Mouse (Mus musculus) monocyte, adult 5-6 weeks (primary cell): ENCODE results near the gene Litaf. TPM values are rescaled to one million over a fixed set of nuclear protein-coding genes. Genes with fewer than 3 reads are reported as not detected.

Experiments
- ATAC-seq: fragments of 153-309, 156-312 bp; replicated peaks from 2 replicates; pipeline ENCODE4 v1.8.0; 2017; ENCODE audit warnings: mild to moderate bottlenecking; ENCODE audit not compliant: low TSS enrichment, insufficient number of reproducible peaks, severe bottlenecking, poor library complexity, low FRiP score
- total RNA-seq: library from RNA; stranded (forward); fragments of 200-1000, 200-491, 200-594 nt; gene quantifications from 3 replicates; pipeline ENCODE4 v1.2.3, GENCODE M21; 2017

Litaf gene
- total RNA-seq, 1 experiment from 2014 or later, result 135 TPM

GRCm38 (mm10) chr16:11006100-11006499 lies 59.9 kb downstream of the Litaf start:
- peak; percentile 73 for ATAC-seq

- ATAC-seq, result peak; percentile 87
These were observed 64.0 kb downstream of the Litaf start for GRCm38 (mm10) chr16:11001703-11002659.

DNA sequence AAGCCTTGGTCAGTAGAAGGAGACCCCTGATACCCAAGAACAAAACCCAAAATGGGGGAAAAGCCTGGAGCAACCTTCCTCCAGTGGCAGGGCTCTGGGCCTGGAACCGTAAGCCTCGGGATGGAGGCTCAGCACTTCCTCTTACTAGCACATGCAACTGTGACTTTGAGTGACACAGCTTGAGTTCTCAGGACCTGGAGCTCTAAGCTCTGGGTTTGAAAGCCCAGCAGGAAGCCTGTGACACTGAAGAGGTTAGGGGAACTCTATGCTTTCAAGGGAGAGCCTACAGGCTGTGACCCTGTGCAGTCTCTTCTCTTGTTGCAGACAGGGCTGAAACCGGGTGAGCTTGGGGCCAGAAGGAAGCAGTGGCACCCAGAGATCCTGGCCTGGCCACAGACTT lies 66.1 kb downstream of the Litaf start:
- 0 out of 2 replicates have a peak, but pooled peaks have one; percentile 9 for ATAC-seq

GRCm38 (mm10) chr16:10998224-10998623 lies 67.7 kb downstream of the Litaf start:
- ATAC-seq, result no peak

DNA sequence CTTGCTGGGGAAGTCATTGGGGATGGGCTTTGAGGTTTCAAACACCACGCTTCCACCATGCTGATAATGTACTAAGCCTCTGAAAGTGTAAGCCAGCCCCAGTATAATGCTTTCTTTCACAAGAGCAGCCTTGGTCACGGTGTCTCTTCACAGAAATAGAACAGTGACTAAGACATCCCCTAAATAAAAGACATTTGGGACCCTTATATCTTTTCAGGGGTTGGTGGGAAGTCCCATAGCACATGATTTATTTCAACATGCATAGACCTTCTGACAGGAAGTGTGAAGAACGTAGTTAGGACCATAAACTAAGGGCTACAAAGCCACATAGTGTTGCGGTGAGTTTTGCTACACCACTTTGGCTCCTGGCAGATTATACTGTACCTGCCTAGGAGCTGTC lies 69.4 kb downstream of the Litaf start:
- ATAC-seq, result no peak

DNA sequence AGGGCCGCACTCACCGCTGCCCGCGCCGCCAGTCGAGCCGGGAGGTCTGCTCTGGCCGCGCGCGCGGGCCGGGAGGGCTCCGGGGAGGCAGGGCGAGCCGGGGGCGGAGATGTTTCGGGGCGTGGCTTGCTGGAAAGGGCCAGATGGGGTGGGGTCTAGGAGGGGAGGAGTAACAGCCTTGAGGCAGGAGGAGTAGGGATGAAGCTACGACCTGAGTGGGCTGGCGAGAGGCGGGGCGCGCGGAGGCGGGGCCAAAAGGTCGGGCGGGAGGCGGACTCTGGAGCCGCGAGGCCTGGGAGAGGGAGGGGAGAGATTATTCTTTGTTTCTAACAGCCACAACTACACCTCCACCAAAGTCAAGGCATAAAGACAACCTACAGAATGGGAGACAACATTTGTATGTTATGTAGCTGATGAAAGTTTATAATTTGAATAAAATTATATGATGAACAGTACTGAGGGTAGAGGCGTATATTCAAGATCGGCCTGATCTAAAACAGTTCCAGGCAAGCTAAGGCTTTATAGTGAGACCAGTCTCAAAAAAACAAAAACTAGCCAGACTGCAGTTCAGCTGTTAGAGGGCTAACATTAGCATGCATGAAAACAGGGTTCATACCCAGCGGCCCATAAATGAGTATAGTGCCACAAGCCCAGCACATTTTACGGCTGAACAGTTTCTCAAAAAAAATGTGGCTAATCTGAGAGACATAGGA lies 72.8 kb downstream of the Litaf start:
- ATAC-seq, result peak; percentile 88

GRCm38 (mm10) chr16:10992090-10993031 lies 73.6 kb downstream of the Litaf start:
- peak; percentile 59 for ATAC-seq

GRCm38 (mm10) chr16:10991737-10992089 lies 74.2 kb downstream of the Litaf start:
- no peak; the same call in 1 of the 2 replicates for ATAC-seq

DNA sequence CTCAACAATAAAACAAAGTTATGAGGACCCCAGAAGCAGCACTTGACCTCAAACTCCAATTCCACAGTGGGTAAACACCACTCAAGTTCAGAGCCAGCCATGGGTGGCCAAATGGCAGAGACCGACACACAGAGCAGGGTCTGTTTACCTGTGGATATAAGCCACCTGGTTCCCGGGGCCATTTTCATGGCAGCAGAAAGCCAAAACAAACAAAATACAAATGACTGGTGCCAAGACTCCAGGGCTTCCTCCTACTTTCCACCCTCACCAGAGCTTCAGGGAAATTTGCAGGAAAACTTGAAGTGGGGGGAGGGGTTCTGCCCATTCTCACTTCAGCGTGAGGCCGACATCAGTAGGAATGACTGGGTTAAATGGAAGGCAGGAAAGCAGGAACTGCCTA lies 75.2 kb downstream of the Litaf start:
- no peak for ATAC-seq

- ATAC-seq, result no peak
These were observed 76.1 kb downstream of the Litaf start for GRCm38 (mm10) chr16:10989896-10990295.

DNA sequence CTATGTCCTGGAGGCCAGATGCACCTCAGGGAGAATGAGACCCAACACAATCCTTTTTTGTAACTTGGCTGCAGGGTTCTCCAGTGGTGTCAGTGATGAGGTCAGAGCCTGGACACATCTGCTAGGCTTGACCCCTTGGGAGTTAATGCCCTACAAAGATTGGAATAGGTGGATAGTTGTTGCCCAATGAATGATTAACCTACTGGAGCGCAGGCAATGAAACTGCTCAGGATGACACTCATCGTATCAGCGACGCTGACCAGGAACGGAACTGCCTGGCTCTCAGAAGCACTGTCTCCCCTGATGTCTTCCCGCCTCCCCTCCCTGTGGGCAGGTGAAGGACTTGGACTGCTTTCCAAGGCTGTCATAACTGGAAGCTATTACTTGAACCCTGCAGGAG lies 76.6 kb downstream of the Litaf start:
- no peak for ATAC-seq

DNA sequence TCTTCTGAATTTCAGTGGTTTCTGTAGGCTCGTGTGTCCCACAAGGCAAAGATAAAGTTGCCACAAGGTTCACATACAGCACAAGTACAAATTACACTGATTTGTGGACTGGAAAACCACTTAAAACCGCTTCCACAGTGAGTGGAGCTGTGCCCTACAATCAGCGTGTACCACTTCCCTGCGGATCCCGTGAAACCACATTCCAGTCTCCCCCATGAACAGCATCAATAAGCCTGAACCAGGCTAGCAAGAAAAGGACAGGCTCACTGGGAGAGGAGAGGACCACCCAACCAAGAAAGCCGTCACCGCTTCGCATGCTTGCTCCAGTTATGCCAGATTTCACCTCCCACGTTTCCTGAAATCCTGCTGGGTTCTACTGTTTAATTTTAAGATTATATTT lies 77.7 kb downstream of the Litaf start:
- ATAC-seq, result no peak

- ATAC-seq, result no peak
These were observed 81.4 kb downstream of the Litaf start for GRCm38 (mm10) chr16:10984534-10984933.

DNA sequence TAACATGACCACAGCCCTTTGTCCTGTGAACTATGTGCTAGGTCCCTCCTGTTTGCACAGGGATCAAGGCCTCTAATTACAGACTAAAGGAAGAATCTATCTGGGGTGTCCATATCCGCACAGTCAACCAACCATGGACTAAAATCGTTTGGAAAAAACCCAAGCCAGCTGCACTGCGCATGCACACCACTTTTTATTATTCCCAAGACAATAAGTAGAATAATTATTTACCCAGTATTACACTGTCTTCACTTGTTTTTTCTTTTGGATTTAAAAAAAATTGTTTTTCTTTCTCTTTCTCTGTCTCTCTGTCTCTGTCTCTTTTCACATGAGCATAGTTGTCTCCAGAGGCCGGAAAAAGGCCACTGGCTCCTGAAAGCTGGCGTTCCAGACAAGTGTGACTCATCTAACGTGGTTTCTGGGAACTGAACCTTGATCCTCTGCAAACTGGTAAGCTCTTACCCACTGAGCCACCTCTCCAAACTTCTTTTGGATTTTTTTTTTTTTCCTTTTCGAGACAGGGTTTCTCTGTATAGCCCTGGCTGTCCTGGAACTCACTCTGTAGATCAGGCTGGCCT lies 84.4 kb downstream of the Litaf start:
- ATAC-seq, result no peak

DNA sequence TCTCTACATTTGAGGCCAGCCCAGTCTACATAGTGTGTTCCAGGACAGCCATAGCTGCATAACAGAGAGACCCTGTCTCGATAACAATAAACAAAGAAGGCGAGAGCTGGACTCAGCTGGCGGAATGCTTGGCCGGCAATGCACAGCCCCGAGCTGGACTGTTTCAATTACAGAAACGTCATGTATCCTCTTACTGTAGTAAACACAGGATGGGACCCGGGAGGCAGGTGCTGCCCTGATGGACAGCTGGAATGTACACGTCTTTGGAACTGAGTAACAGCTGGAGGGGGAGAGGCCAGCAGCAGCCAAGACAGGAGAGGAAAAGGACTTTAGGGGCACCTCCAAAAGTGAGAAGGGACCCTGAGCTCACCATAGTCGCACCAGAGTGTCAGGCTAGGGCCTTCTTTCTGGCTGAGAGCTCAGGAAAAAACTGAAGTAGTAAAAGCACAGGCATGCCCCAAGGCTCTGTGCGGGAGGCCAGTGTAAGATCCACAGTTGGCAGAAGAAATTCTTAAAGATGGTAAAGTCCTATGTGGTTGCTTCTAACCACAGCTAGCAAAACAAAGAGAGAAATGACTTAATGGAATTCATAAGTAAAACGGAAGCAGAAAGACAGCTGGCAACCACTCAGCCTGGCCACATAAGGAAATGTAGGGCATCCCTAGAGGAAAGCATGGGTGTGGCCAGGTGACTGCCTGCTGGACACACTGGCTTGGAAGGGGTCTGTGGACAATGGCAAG lies 86.7 kb downstream of the Litaf start:
- ATAC-seq, result no peak

GRCm38 (mm10) chr16:10977877-10978276 lies 88.1 kb downstream of the Litaf start:
- no peak for ATAC-seq

DNA sequence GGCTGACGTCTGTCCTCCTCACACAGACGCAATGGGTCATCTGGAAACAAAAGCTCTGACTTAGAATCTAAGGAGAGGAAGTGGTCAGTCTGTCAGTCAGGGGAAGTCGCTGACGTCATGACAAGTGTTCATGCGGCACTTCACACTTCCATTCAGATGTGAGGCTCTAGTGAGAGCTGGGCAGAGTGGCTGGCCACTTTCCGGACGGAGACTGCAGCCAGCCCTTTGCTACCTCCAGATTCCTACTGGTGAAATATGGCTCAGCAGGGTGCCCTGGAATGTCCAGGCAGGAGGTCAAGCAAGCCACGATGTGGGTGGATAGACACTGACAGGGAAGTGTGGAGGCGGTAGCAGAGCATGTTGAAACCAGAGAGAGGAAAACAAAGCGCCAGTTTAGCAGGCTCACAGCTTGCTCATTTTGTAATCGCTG lies 89.7 kb downstream of the Litaf start:
- ATAC-seq, result peak; percentile 74

GRCm38 (mm10) chr16:10974939-10975338 lies 91.0 kb downstream of the Litaf start:
- ATAC-seq, result no peak
